Mouse (Mus musculus) hindbrain, embryonic 12.5 days (tissue): Measurements from ENCODE around the gene Pde6d. TPM values are rescaled to one million over a fixed set of nuclear protein-coding genes. Genes with fewer than 3 reads are reported as not detected.
A peak's percentile ranks its signal among the peaks of the same experiment; 100 is the strongest.

ENCODE experiments used
- ATAC-seq: fragments of 200-750 bp; cut with Nextera tagmentation; 2 replicates; pipeline ENCODE4 v1.8.0; 2017; ENCODE audit warnings: moderate TSS enrichment; ENCODE audit not compliant: low FRiP score
- H3K27ac ChIP-seq: fragments of 300-500 bp; sonication (generic); 2 replicates; pipeline ENCODE4 v1.5.1; 2016; ENCODE audit warnings: mild to moderate bottlenecking
- H3K27me3 ChIP-seq: fragments of 300-500 bp; sonication (generic); 2 replicates; pipeline ENCODE4 v1.6.1; 2016; ENCODE audit warnings: mild to moderate bottlenecking
- H3K36me3 ChIP-seq: fragments of 300-500 bp; sonication (generic); 2 replicates; pipeline ENCODE4 v1.6.1; 2016; ENCODE audit warnings: mild to moderate bottlenecking
- H3K4me1 ChIP-seq: fragments of 300-500 bp; sonication (generic); 2 replicates; pipeline ENCODE4 v1.6.1; 2016
- H3K4me2 ChIP-seq: fragments of 300-500 bp; sonication (generic); replicated peaks from 2 replicates; pipeline ENCODE4 v1.6.1; 2016; ENCODE audit warnings: mild to moderate bottlenecking
- H3K4me3 ChIP-seq: fragments of 300-500 bp; sonication (generic); 2 replicates; pipeline ENCODE4 v1.5.1; 2016; ENCODE audit warnings: mild to moderate bottlenecking
- H3K9ac ChIP-seq: fragments of 300-500 bp; sonication (generic); 2 replicates; pipeline ENCODE4 v1.6.1; 2016; ENCODE audit warnings: mild to moderate bottlenecking, moderate library complexity
- H3K9me3 ChIP-seq: fragments of 300-500 bp; sonication (generic); replicated peaks from 2 replicates; pipeline ENCODE4 v1.6.1; 2016; ENCODE audit warnings: mild to moderate bottlenecking
- WGBS: fragments of 180-500 bp; shearing (Covaris S2); methylation state at CpG from one replicate; pipeline ENCODE4 v1.1.7; 2016; 5-methylcytosine and 5-hydroxymethylcytosine counted together
- polyA plus RNA-seq: library from polyadenylated mRNA; unstranded; fragments of >200 nt; fragmentation: Nextera tagmentation; extraction: Ambion mirVana; gene quantifications from 2 replicates; pipeline ENCODE4 v1.2.1, GENCODE M21; 2016

Gene Pde6d
- polyA plus RNA-seq, 1 experiment from 2014 or later = 93.7 TPM

DNA sequence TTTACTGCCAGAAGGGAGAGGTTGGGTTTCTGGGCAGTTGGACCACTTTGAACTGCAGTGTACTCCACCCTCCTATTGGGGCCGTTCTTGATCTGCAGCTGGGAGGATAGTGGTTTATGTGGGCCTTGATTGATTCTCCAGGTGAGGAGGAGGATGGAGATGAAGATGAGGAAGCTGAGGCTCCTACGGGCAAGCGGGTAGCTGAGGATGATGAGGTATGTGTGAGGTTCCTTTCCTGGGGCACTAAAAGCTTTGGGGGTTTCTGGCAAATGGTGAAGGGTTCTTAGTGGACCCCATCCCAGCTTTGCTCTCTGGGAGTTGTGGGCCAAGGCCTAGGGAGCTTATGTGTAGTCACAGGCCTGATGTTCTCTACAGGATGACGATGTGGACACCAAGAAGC, 52.8 kb downstream of the Pde6d start:
- ATAC-seq = no peak
- peak overlapping the region; percentile 93 for H3K4me3 ChIP-seq
- peaks cover 27% of the 10 kb centered on the region for H3K36me3 ChIP-seq
- H3K9ac ChIP-seq = peak overlapping the region; percentile 100
- peak overlapping the region; percentile 69 for H3K4me2 ChIP-seq
- 57% methylated on average over 4 of the region's 4 CpGs for WGBS
- H3K4me1 ChIP-seq = peaks cover 33% of the 10 kb centered on the region
- peak overlapping the region; percentile 30; the same call in 1 of the 2 replicates for H3K27ac ChIP-seq
- no peaks in the 10 kb centered on the region for H3K9me3 ChIP-seq
- no peaks in the 10 kb centered on the region for H3K27me3 ChIP-seq

GRCm38 (mm10) chr1:86528571-86529180, 53.8 kb downstream of the Pde6d start:
- Histone ChIP-seq H3K4me2 (peak overlapping the region; percentile 69), H3K36me3 (peaks cover 25% of the 10 kb centered on the region), H3K4me3 (peak overlapping the region; percentile 93), H3K27ac (peak overlapping the region; percentile 100), H3K4me1 (peaks cover 40% of the 10 kb centered on the region), H3K27me3 (no peaks in the 10 kb centered on the region), H3K9me3 (no peaks in the 10 kb centered on the region), H3K9ac (peak overlapping the region; percentile 100)
- under 1% methylated on average over 15 of the region's 15 CpGs for WGBS
- no peak for ATAC-seq

DNA sequence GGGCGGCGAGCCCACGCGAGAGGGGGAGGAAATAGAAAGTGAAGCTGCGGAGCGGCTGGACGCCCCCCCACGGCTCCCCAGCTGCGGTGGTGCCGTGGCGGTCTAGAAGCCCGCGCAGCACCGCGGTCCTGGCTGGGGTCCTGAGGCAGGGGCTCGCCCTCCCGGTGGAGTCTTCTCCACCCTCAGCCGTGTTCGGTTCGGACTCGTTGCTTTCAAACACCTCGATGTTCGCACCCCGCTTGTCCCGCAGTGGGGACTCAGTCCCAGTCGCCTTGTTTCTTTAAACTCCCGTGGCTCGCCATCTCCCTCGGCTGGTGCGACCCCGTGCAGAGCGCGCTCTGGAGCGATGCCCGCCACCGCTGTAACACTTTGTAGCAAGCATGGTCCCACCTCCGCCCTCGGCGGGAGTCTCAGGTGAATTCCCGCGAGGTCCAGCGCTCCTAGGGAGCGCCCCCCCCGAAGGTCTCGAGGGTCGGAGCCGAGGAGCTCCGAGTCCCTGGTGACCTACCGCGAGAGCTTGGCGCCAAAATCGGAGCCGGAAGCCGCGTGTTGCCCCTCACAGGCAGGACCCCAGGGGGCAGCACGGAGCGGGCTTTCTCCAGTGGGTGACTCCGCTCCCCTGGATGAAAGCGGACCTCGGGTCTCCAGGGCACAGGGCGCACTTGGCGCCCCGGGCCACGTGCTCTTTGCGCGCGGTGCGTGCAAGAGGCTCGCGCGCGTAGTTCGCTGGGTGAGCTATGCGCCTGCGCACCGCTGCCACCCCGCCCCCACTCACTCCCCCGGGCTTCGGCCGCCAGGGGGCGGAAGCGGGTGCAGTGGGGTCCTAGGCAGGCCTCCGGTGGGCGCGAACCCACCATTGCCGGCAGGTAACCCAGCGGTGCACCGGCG, 54.6 kb downstream of the Pde6d start:
- WGBS = under 1% methylated on average over 89 of the region's 89 CpGs
- no peak for ATAC-seq

GRCm38 (mm10) chr1:86526789-86527598, 55.4 kb downstream of the Pde6d start:
- Histone ChIP-seq H3K9ac (peak overlapping the region; percentile 100), H3K9me3 (no peaks in the 10 kb centered on the region), H3K27ac (peak overlapping the region; percentile 100), H3K4me3 (peak overlapping the region; percentile 93), H3K4me1 (peaks cover 42% of the 10 kb centered on the region), H3K36me3 (peaks cover 19% of the 10 kb centered on the region), H3K27me3 (no peaks in the 10 kb centered on the region), H3K4me2 (peak overlapping the region; percentile 69)
- ATAC-seq = peak; percentile 4
- under 1% methylated on average over 111 of the region's 111 CpGs for WGBS

More for the DNA sequence above, 54.6 kb downstream of the Pde6d start:
- Histone ChIP-seq H3K36me3 (peaks cover 19% of the 10 kb centered on the region), H3K27ac (peak overlapping the region; percentile 100), H3K4me3 (peak overlapping the region; percentile 93), H3K4me1 (peaks cover 40% of the 10 kb centered on the region), H3K9me3 (no peaks in the 10 kb centered on the region), H3K4me2 (peak overlapping the region; percentile 69), H3K9ac (peak overlapping the region; percentile 100), H3K27me3 (no peaks in the 10 kb centered on the region)

DNA sequence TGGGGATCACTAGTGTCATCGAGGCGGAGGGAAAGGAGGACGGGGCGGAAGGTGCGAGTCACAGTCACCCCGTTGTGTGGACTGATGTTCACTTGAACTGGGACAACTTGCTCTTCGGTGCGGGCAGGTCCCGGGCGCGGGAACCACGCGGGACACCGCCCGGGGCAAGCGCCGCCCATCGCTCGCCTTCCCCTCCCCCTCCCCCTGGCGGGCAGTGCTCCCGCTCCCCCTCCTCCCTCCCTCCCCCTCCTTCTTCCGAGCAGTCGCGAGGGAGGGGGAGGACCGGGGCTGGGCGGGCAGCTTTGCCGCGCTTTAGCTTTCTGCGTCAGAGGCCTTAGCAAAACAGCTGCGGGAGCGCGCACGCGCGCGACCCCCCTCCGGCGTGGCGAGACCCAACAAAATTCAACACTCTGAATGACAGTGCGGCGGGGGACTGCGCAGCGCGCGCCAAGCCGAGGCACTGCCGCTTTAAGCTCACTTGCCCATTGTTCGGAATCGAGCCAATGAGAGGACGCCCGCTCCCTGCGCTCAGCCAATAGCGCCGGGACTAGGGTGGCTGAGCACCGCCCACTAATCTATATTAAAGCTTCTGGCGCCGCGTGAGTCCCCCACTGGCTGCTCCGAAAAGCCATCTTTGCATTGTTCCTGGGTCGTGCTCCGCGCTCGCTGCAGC, 56.2 kb downstream of the Pde6d start, which contains the start of gene Ptma:
TSS of gene Ptma (plus strand) at position 611 of the 673 bp plus-strand sequence.
- 0% methylated on average over 51 of the region's 63 CpGs for WGBS
- H3K27ac ChIP-seq = peak within 1 kb of the TSS; percentile 100
- peak within 1 kb of the TSS; percentile 100 for H3K9ac ChIP-seq
- H3K27me3 ChIP-seq = no peaks in the 10 kb centered on the region
- peaks cover 18% of the 10 kb centered on the region for H3K36me3 ChIP-seq
- H3K4me1 ChIP-seq = peaks cover 36% of the 10 kb centered on the region
- peak; percentile 95 for ATAC-seq
- H3K4me2 ChIP-seq = peak within 1 kb of the TSS; percentile 93
- no peaks in the 10 kb centered on the region for H3K9me3 ChIP-seq
- H3K4me3 ChIP-seq = peak within 1 kb of the TSS; percentile 93

- ATAC-seq = peak; percentile 23
- under 1% methylated on average over 44 of the region's 44 CpGs for WGBS
- Histone ChIP-seq H3K4me1 (peaks cover 30% of the 10 kb centered on the region), H3K9ac (peak overlapping the region; percentile 92), H3K4me2 (peak overlapping the region; percentile 93), H3K36me3 (peaks cover 12% of the 10 kb centered on the region), H3K4me3 (peak overlapping the region; percentile 93), H3K27me3 (no peaks in the 10 kb centered on the region), H3K27ac (peak overlapping the region; percentile 100), H3K9me3 (no peaks in the 10 kb centered on the region)
Observed at GRCm38 (mm10) chr1:86525499-86526115, 56.8 kb downstream of the Pde6d start.

DNA sequence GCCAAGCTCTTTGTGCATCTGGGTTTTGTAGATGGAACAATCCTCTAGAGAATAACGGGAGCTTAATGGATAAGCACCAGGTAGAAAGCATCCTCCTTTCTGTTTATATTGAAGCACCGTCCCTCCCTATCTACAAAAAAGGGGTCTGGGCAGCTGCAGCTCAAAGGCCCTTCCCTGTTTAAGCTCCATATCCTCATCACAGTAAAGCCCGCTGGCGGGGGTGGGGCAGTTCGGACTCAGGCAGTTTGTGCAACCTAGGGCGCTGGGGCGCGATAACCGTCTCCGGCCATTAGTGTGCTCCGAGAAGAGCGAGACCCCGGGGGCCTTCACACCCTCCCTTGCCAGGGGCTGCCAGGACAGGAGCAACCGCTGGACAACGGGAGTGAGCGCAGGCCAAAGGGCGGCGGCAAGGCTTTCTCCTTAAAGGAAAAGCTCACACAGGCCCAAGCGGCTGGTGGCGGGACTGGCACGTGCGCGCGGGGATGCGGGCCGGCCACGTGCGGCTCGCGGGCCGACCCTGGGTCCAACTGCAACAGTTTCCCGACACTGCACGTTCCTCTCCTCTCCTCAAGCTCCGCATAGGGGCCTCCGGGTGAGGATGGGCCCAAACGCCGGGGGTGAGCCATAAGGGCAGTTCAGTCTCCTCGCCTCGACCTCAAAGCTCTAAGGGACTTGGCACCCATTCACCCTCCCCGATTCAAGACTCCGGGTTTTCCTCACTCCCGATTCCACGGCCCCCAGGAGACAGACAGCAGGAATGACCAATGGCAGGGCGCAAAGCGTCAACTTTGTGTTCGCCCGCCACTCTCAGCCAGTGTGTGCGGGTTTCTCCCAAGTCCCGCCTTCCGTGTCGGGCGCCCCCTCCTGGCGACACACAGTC, 57.6 kb downstream of the Pde6d start:
- no peaks in the 10 kb centered on the region for H3K9me3 ChIP-seq
- H3K4me1 ChIP-seq = peaks cover 28% of the 10 kb centered on the region
- no peaks in the 10 kb centered on the region for H3K27me3 ChIP-seq
- H3K4me2 ChIP-seq = peak overlapping the region; percentile 93
- H3K36me3 ChIP-seq = peaks cover 10% of the 10 kb centered on the region
- H3K9ac ChIP-seq = peak overlapping the region; percentile 92
- H3K27ac ChIP-seq = peak overlapping the region; percentile 100
- 2% methylated on average over 53 of the region's 53 CpGs for WGBS
- ATAC-seq = peak; percentile 77
- H3K4me3 ChIP-seq = peak overlapping the region; percentile 93

DNA sequence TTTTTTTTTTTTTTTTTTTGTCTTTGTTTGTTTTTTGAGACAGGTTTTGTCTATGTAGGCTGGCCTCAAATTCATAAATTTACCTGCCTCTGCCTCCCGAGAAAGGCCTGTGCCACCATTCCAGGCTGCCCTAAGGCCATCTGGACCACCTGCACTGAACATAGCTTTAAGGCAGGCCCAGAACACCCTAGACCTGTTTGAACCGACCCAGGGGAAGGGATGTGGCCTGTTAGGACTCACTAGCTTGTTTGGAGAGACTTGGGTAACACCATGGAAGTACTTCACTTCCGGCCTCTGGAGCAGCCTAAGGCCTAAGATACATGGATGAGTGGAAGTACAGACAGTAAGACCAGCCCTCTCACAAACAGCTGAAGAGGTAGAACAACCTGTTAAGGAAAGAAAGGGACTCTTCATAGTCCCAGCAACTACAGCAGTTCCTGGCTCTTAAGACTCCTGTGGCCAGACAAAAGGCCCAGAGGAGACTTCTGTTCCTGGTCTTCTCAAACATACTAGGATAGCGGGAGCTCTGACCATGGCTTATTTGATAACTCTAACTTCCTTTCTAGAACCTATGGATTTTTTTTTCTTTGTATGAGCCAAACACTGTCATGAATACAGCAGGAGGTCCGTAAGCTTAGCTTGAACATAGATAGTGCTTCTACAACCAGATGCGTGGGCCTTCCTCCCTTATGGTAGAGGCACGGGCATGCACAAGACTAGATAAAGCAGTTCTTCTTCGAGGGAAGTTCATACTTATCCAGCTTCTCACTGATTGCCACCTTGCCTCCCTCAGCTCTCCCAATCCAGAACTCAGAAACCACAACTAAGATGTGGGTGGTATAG, 58.4 kb downstream of the Pde6d start:
- H3K9me3 ChIP-seq = no peaks in the 10 kb centered on the region
- peak overlapping the region; percentile 61 for H3K9ac ChIP-seq
- peak overlapping the region; percentile 93 for H3K4me2 ChIP-seq
- peak overlapping the region; percentile 100 for H3K27ac ChIP-seq
- no peak overlapping the region for H3K4me3 ChIP-seq
- ATAC-seq = no peak
- no peaks in the 10 kb centered on the region for H3K27me3 ChIP-seq
- 89% methylated on average over 8 of the region's 8 CpGs for WGBS
- 0 out of 2 replicates have a peak, but pooled peaks cover 2% of the 10 kb centered on the region for H3K36me3 ChIP-seq
- H3K4me1 ChIP-seq = peaks cover 20% of the 10 kb centered on the region

DNA sequence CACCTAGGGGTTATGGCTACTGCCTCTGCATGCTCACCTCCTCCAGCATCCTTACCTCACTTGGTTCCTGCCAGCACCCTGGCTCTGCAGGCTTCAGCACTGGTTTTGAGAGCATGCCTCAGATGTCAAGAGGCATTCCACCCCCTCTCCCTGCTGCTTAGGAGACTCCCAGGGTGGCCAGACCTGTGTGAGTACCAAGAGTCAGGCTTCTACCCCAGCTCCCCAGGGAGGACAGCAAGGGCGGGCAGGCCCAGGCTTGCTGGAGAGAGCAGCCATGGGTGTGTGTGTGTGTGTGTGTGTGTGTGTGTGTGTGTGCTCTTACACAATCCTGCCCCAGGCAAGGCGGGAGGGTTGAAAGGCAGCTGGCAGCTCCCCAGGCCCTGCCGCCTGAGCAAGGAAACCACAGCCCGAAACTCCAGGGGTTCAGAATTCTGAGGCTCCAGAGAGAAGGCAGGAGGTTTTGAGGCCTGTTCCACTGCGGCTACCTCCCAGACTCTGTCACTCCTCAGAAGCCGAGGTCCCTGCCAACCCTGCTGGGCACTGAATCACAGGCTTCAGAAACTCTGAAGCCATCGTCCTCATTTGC, 60.0 kb downstream of the Pde6d start:
- peak overlapping the region; percentile 73 for H3K27ac ChIP-seq
- H3K36me3 ChIP-seq = no peaks in the 10 kb centered on the region
- WGBS = 44% methylated on average over 6 of the region's 7 CpGs
- no peak overlapping the region for H3K4me3 ChIP-seq
- no peak overlapping the region for H3K4me2 ChIP-seq
- H3K9ac ChIP-seq = peak overlapping the region; percentile 39
- no peaks in the 10 kb centered on the region for H3K9me3 ChIP-seq
- no peak for ATAC-seq
- H3K4me1 ChIP-seq = peaks cover 20% of the 10 kb centered on the region
- no peaks in the 10 kb centered on the region for H3K27me3 ChIP-seq

GRCm38 (mm10) chr1:86520361-86520760, 62.1 kb downstream of the Pde6d start:
- no peak overlapping the region for H3K9ac ChIP-seq

More at GRCm38 (mm10) chr1:86520361-86520760, 62.1 kb downstream of the Pde6d start:
- H3K36me3 ChIP-seq = no peaks in the 10 kb centered on the region
- no peak for ATAC-seq
- H3K4me1 ChIP-seq = peaks cover 20% of the 10 kb centered on the region
- no peaks in the 10 kb centered on the region for H3K27me3 ChIP-seq
- no peaks in the 10 kb centered on the region for H3K9me3 ChIP-seq
- no peak overlapping the region for H3K27ac ChIP-seq
- 41% methylated on average over 7 of the region's 7 CpGs for WGBS
- H3K4me2 ChIP-seq = no peak overlapping the region
- no peak overlapping the region for H3K4me3 ChIP-seq
